Mouse (Mus musculus): Measurements from ENCODE around the gene Gstt1.
A peak's percentile ranks its signal among the peaks of the same experiment; 100 is the strongest.
"Not testable (repeated sequence)": the region's sequence is repeated elsewhere in the genome, so short reads cannot be mapped to it uniquely, and the experiment has no call there.

Gene Gstt1

GRCm38 (mm10) chr10:75797619-75798175 lies 687 bp downstream of the Gstt1 start:
- peak; percentile 84 for DNase-seq

GRCm38 (mm10) chr10:75796731-75797516 lies 1.5 kb downstream of the Gstt1 start:
- peak; percentile 53 for DNase-seq

GRCm38 (mm10) chr10:75794880-75795279 lies 3.5 kb downstream of the Gstt1 start:
- DNase-seq = no peak

- DNase-seq = no peak
These were observed 7.6 kb downstream of the Gstt1 start for GRCm38 (mm10) chr10:75790773-75791172.

- DNase-seq = no peak
These were observed 8.5 kb downstream of the Gstt1 start for GRCm38 (mm10) chr10:75789841-75790240.

- DNase-seq = no peak
These were observed 9.2 kb downstream of the Gstt1 start for GRCm38 (mm10) chr10:75789081-75789735.

- DNase-seq = no peak
These were observed 10.1 kb downstream of the Gstt1 start for GRCm38 (mm10) chr10:75788277-75788676.

- no peak for DNase-seq
These were observed 12.9 kb downstream of the Gstt1 start for GRCm38 (mm10) chr10:75785442-75785841.

- DNase-seq = no peak
These were observed 17.4 kb downstream of the Gstt1 start, which contains the start of the genes Gm20441 and Gstt3 for GRCm38 (mm10) chr10:75780769-75781578. TSS of gene Gm20441 (minus strand) at chr10:75780954. TSS of gene Gstt3 (minus strand) at chr10:75781414.

- DNase-seq = no peak
These were observed 18.9 kb downstream of the Gstt1 start for GRCm38 (mm10) chr10:75779206-75780174.

- no peak for DNase-seq
These were observed 20.5 kb downstream of the Gstt1 start for GRCm38 (mm10) chr10:75777885-75778284.

GRCm38 (mm10) chr10:75776562-75776961 lies 21.8 kb downstream of the Gstt1 start:
- DNase-seq = no peak

GRCm38 (mm10) chr10:75774587-75774986 lies 23.8 kb downstream of the Gstt1 start:
- DNase-seq = no peak

GRCm38 (mm10) chr10:75774102-75774501 lies 24.3 kb downstream of the Gstt1 start:
- DNase-seq = no peak

- DNase-seq = peak; percentile 93
These were observed 25.4 kb downstream of the Gstt1 start, which contains the start of gene Ddt for GRCm38 (mm10) chr10:75772795-75773664. TSS of gene Ddt (minus strand) at chr10:75773414.

- DNase-seq = not testable (repeated sequence)
These were observed 30.6 kb downstream of the Gstt1 start for GRCm38 (mm10) chr10:75767756-75768155.

GRCm38 (mm10) chr10:75766856-75767255 lies 31.5 kb downstream of the Gstt1 start:
- no peak for DNase-seq

- peak; percentile 82 for DNase-seq
These were observed 33.6 kb downstream of the Gstt1 start for GRCm38 (mm10) chr10:75764519-75765473.

Measured in cerebellum, adult 9-10 months (tissue).